Mouse (Mus musculus): ENCODE results near the gene Pld1. TPM values are rescaled to one million over a fixed set of nuclear protein-coding genes. Genes with fewer than 3 reads are reported as not detected.

Pld1 gene
- polyA plus RNA-seq, 1 experiment from 2014 or later: 5.8 TPM

- TF ChIP-seq EP300 (optimal IDR thresholded peaks at IDR 0.05) (no peak), CTCF (IDR thresholded peaks at IDR 0.05; ENCODE audit: low read depth) (no peak)
- H3K27ac ChIP-seq (replicated peaks): no peak overlapping the region
- H3K27me3 ChIP-seq (ENCODE audit: control insufficient read depth, insufficient read depth, low read length): no peaks in the 10 kb centered on the region
- H3K9ac ChIP-seq (ENCODE audit: low read length): no peak overlapping the region
- ATAC-seq (ENCODE audit: low FRiP score, low TSS enrichment) (no peak), DNase-seq (ENCODE audit: low spot score) (no peak)
- H3K4me3 ChIP-seq (ENCODE audit: low read depth, low read length): no peak overlapping the region
- no peak overlapping the region for H3K4me2 ChIP-seq (replicated peaks; ENCODE audit: low read depth)
- no peaks in the 10 kb centered on the region for H3K9me3 ChIP-seq (ENCODE audit: control insufficient read depth, low read length)
- H3K4me1 ChIP-seq (replicated peaks; ENCODE audit: control insufficient read depth, insufficient read depth): no peaks in the 10 kb centered on the region
- 65% methylated on average over 5 of the region's 5 CpGs for WGBS
- no peaks in the 10 kb centered on the region; the same call in 1 of the 2 replicates for H3K36me3 ChIP-seq (ENCODE audit: control insufficient read depth, insufficient read depth, low read length)
These were observed 96.3 kb downstream of the Pld1 start for GRCm38 (mm10) chr3:28034707-28035333.

GRCm38 (mm10) chr3:28037320-28037932 is 98.9 kb downstream of the Pld1 start:
- H3K9me3 ChIP-seq (ENCODE audit: control insufficient read depth, low read length): no peaks in the 10 kb centered on the region
- ATAC-seq (ENCODE audit: low FRiP score, low TSS enrichment) (no peak), DNase-seq (ENCODE audit: low spot score) (no peak)
- H3K36me3 ChIP-seq (ENCODE audit: control insufficient read depth, insufficient read depth, low read length): peaks cover 8% of the 10 kb centered on the region
- H3K4me1 ChIP-seq (replicated peaks; ENCODE audit: control insufficient read depth, insufficient read depth): no peaks in the 10 kb centered on the region
- H3K27ac ChIP-seq (replicated peaks): no peak overlapping the region
- H3K27me3 ChIP-seq (ENCODE audit: control insufficient read depth, insufficient read depth, low read length): no peaks in the 10 kb centered on the region
- H3K4me2 ChIP-seq (replicated peaks; ENCODE audit: low read depth): no peak overlapping the region
- 56% methylated on average over 8 of the region's 8 CpGs for WGBS
- no peak overlapping the region for H3K9ac ChIP-seq (ENCODE audit: low read length)
- no peak overlapping the region for H3K4me3 ChIP-seq (ENCODE audit: low read depth, low read length)
- TF ChIP-seq CTCF (IDR thresholded peaks at IDR 0.05; ENCODE audit: low read depth): no peak
- no peak for TF ChIP-seq EP300 (optimal IDR thresholded peaks at IDR 0.05)

GRCm38 (mm10) chr3:28038106-28038505 is 99.6 kb downstream of the Pld1 start:
- TF ChIP-seq CTCF (IDR thresholded peaks at IDR 0.05; ENCODE audit: low read depth): no peak

GRCm38 (mm10) chr3:28039760-28040159 is 101.3 kb downstream of the Pld1 start:
- TF ChIP-seq EP300 (optimal IDR thresholded peaks at IDR 0.05) (no peak), CTCF (IDR thresholded peaks at IDR 0.05; ENCODE audit: low read depth) (peak; percentile 56)
- no peaks in the 10 kb centered on the region for H3K9me3 ChIP-seq (ENCODE audit: control insufficient read depth, low read length)
- H3K4me2 ChIP-seq (replicated peaks; ENCODE audit: low read depth): no peak overlapping the region
- H3K27ac ChIP-seq (replicated peaks): no peak overlapping the region
- no peaks in the 10 kb centered on the region for H3K4me1 ChIP-seq (replicated peaks; ENCODE audit: control insufficient read depth, insufficient read depth)
- WGBS: 25% methylated on average over 1 of the region's 1 CpGs
- no peaks in the 10 kb centered on the region for H3K27me3 ChIP-seq (ENCODE audit: control insufficient read depth, insufficient read depth, low read length)
- H3K4me3 ChIP-seq (ENCODE audit: low read depth, low read length): no peak overlapping the region
- no peak for ATAC-seq (ENCODE audit: low FRiP score, low TSS enrichment)
- no peak overlapping the region for H3K9ac ChIP-seq (ENCODE audit: low read length)
- no peak for DNase-seq (ENCODE audit: low spot score)
- H3K36me3 ChIP-seq (ENCODE audit: control insufficient read depth, insufficient read depth, low read length): peaks cover 11% of the 10 kb centered on the region

More at GRCm38 (mm10) chr3:28038106-28038505, 99.6 kb downstream of the Pld1 start:
- Histone ChIP-seq H3K36me3 (ENCODE audit: control insufficient read depth, insufficient read depth, low read length) (peaks cover 11% of the 10 kb centered on the region), H3K9ac (ENCODE audit: low read length) (no peak overlapping the region), H3K9me3 (ENCODE audit: control insufficient read depth, low read length) (no peaks in the 10 kb centered on the region), H3K4me1 (replicated peaks; ENCODE audit: control insufficient read depth, insufficient read depth) (no peaks in the 10 kb centered on the region), H3K27ac (replicated peaks) (no peak overlapping the region), H3K27me3 (ENCODE audit: control insufficient read depth, insufficient read depth, low read length) (no peaks in the 10 kb centered on the region), H3K4me3 (ENCODE audit: low read depth, low read length) (no peak overlapping the region), H3K4me2 (replicated peaks; ENCODE audit: low read depth) (no peak overlapping the region)
- ATAC-seq (ENCODE audit: low FRiP score, low TSS enrichment) (no peak), DNase-seq (ENCODE audit: low spot score) (no peak)
- WGBS: 68% methylated on average over 2 of the region's 2 CpGs

- Histone ChIP-seq H3K4me2 (replicated peaks; ENCODE audit: low read depth) (no peak overlapping the region), H3K4me1 (replicated peaks; ENCODE audit: control insufficient read depth, insufficient read depth) (no peaks in the 10 kb centered on the region), H3K4me3 (ENCODE audit: low read depth, low read length) (no peak overlapping the region), H3K9ac (ENCODE audit: low read length) (no peak overlapping the region), H3K9me3 (ENCODE audit: control insufficient read depth, low read length) (no peaks in the 10 kb centered on the region), H3K27me3 (ENCODE audit: control insufficient read depth, insufficient read depth, low read length) (no peaks in the 10 kb centered on the region), H3K27ac (replicated peaks) (no peak overlapping the region), H3K36me3 (ENCODE audit: control insufficient read depth, insufficient read depth, low read length) (peaks cover 11% of the 10 kb centered on the region)
- ATAC-seq (ENCODE audit: low FRiP score, low TSS enrichment) (no peak), DNase-seq (ENCODE audit: low spot score) (no peak)
- no peak for TF ChIP-seq CTCF (IDR thresholded peaks at IDR 0.05; ENCODE audit: low read depth)
- TF ChIP-seq EP300 (optimal IDR thresholded peaks at IDR 0.05): no peak
- 83% methylated on average over 8 of the region's 8 CpGs for WGBS
These were observed 102.7 kb downstream of the Pld1 start for GRCm38 (mm10) chr3:28041236-28041635.

GRCm38 (mm10) chr3:28042366-28042765 is 103.9 kb downstream of the Pld1 start:
- Histone ChIP-seq H3K4me1 (replicated peaks; ENCODE audit: control insufficient read depth, insufficient read depth) (no peaks in the 10 kb centered on the region), H3K9ac (ENCODE audit: low read length) (no peak overlapping the region), H3K4me3 (ENCODE audit: low read depth, low read length) (no peak overlapping the region), H3K36me3 (ENCODE audit: control insufficient read depth, insufficient read depth, low read length) (peaks cover 11% of the 10 kb centered on the region), H3K27ac (replicated peaks) (no peak overlapping the region), H3K9me3 (ENCODE audit: control insufficient read depth, low read length) (no peaks in the 10 kb centered on the region), H3K4me2 (replicated peaks; ENCODE audit: low read depth) (no peak overlapping the region), H3K27me3 (ENCODE audit: control insufficient read depth, insufficient read depth, low read length) (no peaks in the 10 kb centered on the region)
- ATAC-seq (ENCODE audit: low FRiP score, low TSS enrichment): no peak
- TF ChIP-seq EP300 (optimal IDR thresholded peaks at IDR 0.05) (no peak), CTCF (IDR thresholded peaks at IDR 0.05; ENCODE audit: low read depth) (no peak)
- WGBS: 92% methylated on average over 4 of the region's 4 CpGs
- no peak for DNase-seq (ENCODE audit: low spot score)
